Mouse (Mus musculus): ENCODE data around the gene Ace. TPM values are rescaled to one million over a fixed set of nuclear protein-coding genes. Genes with fewer than 3 reads are reported as not detected.

Ace gene
- total and polyA plus RNA-seq, 2 experiments from 2014 or later = 8.0 to 14.3 TPM

DNA sequence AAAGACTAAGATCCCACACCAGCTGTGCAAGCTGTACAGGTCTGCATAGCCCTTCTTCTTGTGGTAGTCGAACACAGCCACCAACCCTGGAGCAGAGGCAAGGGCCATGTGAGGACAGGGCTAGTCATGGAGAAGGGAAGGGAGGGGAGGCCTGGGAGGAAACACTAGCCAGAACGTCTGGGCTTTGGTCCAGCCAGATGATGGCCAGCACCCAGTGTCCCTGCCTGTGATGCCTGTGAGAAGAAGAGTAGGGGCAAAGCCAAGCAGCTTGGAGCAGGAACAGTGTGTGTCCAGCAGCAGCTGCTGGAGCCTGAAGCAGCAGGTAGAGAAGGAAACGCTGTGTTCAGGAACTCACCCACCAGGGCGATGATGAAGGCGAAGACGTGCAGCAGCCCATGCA, 31.5 kb upstream of the Ace start:
- TF ChIP-seq CTCF (IDR thresholded peaks at IDR 0.05; ENCODE audit: low read depth) = no peak
- Histone ChIP-seq H3K27me3 (ENCODE audit: insufficient read depth, low read length) (no peaks in the 10 kb centered on the region), H3K4me3 (ENCODE audit: low read depth, low read length) (no peak overlapping the region), H3K4me1 (ENCODE audit: insufficient read depth) (no peaks in the 10 kb centered on the region; the same call in 1 of the 2 replicates), H3K36me3 (ENCODE audit: insufficient read depth) (peaks cover 8% of the 10 kb centered on the region; the same call in 1 of the 2 replicates), H3K4me2 (ENCODE audit: low read depth) (no peak overlapping the region), H3K27ac (ENCODE audit: low read depth, low read length) (no peak overlapping the region), H3K9ac (no peak overlapping the region), H3K9me3 (ENCODE audit: low read length) (no peaks in the 10 kb centered on the region)
- WGBS = 88% methylated on average over 6 of the region's 6 CpGs
- DNase-seq (peak; percentile 12), ATAC-seq (no peak; the same call in 1 of the 2 replicates)

DNA sequence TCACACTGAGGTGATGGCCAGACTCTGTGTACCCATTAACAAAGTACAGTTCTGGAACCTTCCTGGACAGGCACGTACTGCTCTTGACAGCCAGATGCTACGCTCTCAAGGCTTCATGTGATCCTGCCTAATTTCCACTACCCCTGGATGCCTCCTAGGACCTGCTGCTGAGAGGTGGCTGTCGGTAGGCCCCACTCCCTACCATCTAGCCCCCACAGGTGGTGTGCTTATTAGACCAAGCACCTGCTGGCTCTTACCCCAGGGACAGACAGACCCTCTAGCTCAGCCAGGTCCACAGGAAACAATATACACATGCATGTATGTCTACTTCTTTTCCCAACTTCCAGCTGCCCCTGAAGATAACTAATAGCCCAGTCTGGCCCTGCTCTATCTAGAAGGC, 30.8 kb upstream of the Ace start:
- 94% methylated on average over 3 of the region's 3 CpGs for WGBS
- Histone ChIP-seq H3K36me3 (ENCODE audit: insufficient read depth) (peaks cover 8% of the 10 kb centered on the region; the same call in 1 of the 2 replicates), H3K9me3 (ENCODE audit: low read length) (no peaks in the 10 kb centered on the region), H3K4me2 (ENCODE audit: low read depth) (no peak overlapping the region), H3K4me3 (ENCODE audit: low read depth, low read length) (no peak overlapping the region), H3K27ac (ENCODE audit: low read depth, low read length) (no peak overlapping the region), H3K27me3 (ENCODE audit: insufficient read depth, low read length) (no peaks in the 10 kb centered on the region), H3K9ac (no peak overlapping the region), H3K4me1 (ENCODE audit: insufficient read depth) (no peaks in the 10 kb centered on the region; the same call in 1 of the 2 replicates)
- DNase-seq = no peak
- no peak for TF ChIP-seq CTCF (IDR thresholded peaks at IDR 0.05; ENCODE audit: low read depth)
- ATAC-seq = no peak

DNA sequence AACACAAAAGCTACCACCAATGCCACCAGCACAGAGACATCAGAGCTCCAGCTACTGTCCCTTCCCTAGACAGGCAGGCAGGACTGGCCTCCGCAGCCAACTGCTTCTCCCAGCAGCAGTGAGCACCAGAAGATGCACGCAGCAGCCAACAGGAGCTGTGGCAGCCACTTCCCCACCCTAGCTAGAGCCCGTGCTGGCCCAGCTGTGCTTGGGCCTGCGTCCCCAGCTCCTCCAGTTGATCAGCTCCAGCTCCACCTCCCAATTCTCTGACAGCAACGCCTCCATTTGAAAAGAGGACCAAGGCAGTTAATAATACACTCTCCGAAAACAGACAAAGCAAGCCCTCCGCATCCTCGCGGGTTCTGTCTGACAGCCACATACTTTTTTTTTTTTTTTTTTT, 29.0 kb upstream of the Ace start:
- Histone ChIP-seq H3K27ac (ENCODE audit: low read depth, low read length) (peak overlapping the region; percentile 50; the same call in 1 of the 2 replicates), H3K36me3 (ENCODE audit: insufficient read depth) (peaks cover 8% of the 10 kb centered on the region; the same call in 1 of the 2 replicates), H3K4me2 (ENCODE audit: low read depth) (no peak overlapping the region), H3K9me3 (ENCODE audit: low read length) (no peaks in the 10 kb centered on the region), H3K4me1 (ENCODE audit: insufficient read depth) (no peaks in the 10 kb centered on the region; the same call in 1 of the 2 replicates), H3K27me3 (ENCODE audit: insufficient read depth, low read length) (no peaks in the 10 kb centered on the region), H3K4me3 (ENCODE audit: low read depth, low read length) (no peak overlapping the region), H3K9ac (peak overlapping the region; percentile 22; the same call in 1 of the 2 replicates)
- TF ChIP-seq CTCF (IDR thresholded peaks at IDR 0.05; ENCODE audit: low read depth) = no peak
- WGBS = 44% methylated on average over 9 of the region's 9 CpGs
- ATAC-seq (peak; percentile 44), DNase-seq (peak; percentile 14)

DNA sequence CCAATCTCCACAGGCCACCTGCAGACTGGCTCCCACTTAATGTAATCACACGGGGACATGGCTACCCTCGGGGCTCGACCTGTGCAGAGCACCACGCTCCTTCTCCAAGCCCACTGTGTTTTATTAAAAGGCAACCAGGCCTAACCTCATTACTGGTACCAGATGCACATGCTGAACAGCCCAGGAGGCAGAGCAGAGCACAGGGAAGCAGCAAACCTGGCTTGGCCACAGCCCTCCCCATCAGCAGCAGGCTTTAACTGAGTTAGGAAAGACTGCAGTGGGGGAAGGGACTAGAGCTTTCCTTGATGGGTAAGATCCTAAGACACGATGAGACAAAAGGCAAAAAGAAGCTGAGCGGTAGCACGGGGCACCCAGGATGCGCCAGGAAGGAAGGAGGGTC, 25.8 kb upstream of the Ace start:
- H3K27me3 ChIP-seq (ENCODE audit: insufficient read depth, low read length) = no peaks in the 10 kb centered on the region
- DNase-seq (no peak), ATAC-seq (no peak)
- no peak overlapping the region for H3K27ac ChIP-seq (ENCODE audit: low read depth, low read length)
- TF ChIP-seq CTCF (IDR thresholded peaks at IDR 0.05; ENCODE audit: low read depth) = no peak
- H3K9ac ChIP-seq = no peak overlapping the region
- H3K9me3 ChIP-seq (ENCODE audit: low read length) = no peaks in the 10 kb centered on the region
- no peak overlapping the region for H3K4me2 ChIP-seq (ENCODE audit: low read depth)
- WGBS = 69% methylated on average over 8 of the region's 8 CpGs
- peaks cover 10% of the 10 kb centered on the region for H3K4me1 ChIP-seq (ENCODE audit: insufficient read depth)
- no peak overlapping the region for H3K4me3 ChIP-seq (ENCODE audit: low read depth, low read length)
- no peaks in the 10 kb centered on the region for H3K36me3 ChIP-seq (ENCODE audit: insufficient read depth)

DNA sequence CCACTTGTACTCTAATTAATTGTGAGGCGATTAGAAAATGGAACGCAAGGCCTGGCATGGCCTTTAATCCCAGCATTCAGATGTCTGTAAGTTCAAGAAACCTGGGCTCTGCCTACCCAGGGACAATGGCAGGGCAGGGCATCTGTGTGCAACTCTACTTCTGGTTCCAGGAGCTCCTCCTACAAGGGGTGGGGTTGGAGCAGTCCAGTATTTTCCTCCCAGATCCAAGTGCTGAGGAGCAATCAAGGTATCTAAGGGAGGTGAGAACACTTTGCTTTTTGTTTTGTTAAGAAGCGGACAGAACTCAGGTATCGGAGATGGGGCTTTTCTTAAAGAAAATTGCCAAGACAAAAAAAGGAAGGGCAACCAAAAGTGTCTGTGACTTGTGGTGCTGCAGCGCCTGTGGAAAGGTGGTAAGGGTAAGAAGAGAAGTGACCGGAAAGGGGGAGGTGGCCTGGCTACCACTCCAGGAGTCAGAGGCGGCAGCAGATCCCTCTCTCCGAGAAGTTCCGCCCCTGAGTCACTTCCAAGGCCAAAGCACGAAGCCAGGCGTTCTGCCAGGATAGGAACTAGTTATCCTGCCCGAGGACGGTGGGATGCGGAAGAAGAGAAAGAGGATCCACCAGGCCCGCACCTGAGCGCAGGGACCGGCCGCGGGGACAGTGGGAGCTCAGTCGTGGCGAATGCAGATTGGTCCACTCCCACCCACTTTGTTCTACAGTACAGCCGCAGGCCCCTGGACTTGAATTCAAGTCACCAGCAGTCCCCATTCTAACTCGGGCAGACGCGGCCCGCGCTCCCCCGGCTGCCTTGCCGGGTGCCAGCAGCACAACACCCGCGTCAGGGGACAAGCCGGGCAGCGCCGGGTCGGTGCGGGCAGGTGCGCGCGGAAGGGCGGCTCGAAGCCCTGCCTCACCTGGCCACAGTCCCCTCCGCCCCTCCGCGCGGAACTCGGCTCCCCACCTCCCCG, 24.3 kb upstream of the Ace start:
- TF ChIP-seq CTCF (IDR thresholded peaks at IDR 0.05; ENCODE audit: low read depth) = no peak
- peak overlapping the region; percentile 70 for H3K4me3 ChIP-seq (ENCODE audit: low read depth, low read length)
- H3K27ac ChIP-seq (ENCODE audit: low read depth, low read length) = peak overlapping the region; percentile 67; the same call in 1 of the 2 replicates
- ATAC-seq (peak; percentile 40), DNase-seq (peak; percentile 47)
- H3K4me1 ChIP-seq (ENCODE audit: insufficient read depth) = peaks cover 10% of the 10 kb centered on the region
- no peaks in the 10 kb centered on the region for H3K36me3 ChIP-seq (ENCODE audit: insufficient read depth)
- 6% methylated on average over 38 of the region's 47 CpGs for WGBS
- H3K9ac ChIP-seq = peak overlapping the region; percentile 64
- H3K27me3 ChIP-seq (ENCODE audit: insufficient read depth, low read length) = no peaks in the 10 kb centered on the region
- peak overlapping the region; percentile 76 for H3K4me2 ChIP-seq (ENCODE audit: low read depth)
- no peaks in the 10 kb centered on the region for H3K9me3 ChIP-seq (ENCODE audit: low read length)

DNA sequence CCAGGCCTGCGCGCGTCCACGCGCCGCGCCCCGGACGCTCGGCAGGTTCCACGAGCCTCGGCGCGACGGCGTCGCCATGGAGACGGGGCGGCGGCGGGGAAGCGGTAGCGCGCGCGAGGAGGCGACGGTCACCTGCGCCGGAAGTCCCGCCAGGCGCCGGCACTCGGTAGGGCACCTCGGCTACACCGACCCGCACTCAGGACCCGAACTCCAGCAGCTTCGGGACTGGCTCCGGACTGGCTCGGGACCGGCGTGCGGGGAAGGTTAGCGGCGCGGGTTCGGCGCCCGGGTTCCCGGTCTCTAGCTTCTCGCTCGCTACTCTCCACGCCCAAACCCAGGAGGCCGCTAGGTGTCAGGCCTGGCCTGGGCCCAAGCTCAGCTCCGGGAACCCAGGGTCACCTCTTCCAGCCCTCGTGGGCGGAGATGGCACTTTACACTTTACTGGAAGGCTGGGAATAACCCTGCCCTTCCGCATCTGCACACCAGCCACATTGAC, 23.6 kb upstream of the Ace start:
- peak; percentile 85 for DNase-seq
- H3K27ac ChIP-seq (ENCODE audit: low read depth, low read length) = peak overlapping the region; percentile 40; the same call in 1 of the 2 replicates

More for the DNA sequence above, 23.6 kb upstream of the Ace start:
- ATAC-seq = peak; percentile 83
- 2% methylated on average over 52 of the region's 59 CpGs for WGBS
- Histone ChIP-seq H3K36me3 (ENCODE audit: insufficient read depth) (no peaks in the 10 kb centered on the region), H3K9ac (peak overlapping the region; percentile 64), H3K9me3 (ENCODE audit: low read length) (no peaks in the 10 kb centered on the region), H3K27me3 (ENCODE audit: insufficient read depth, low read length) (no peaks in the 10 kb centered on the region), H3K4me1 (ENCODE audit: insufficient read depth) (peaks cover 10% of the 10 kb centered on the region; the same call in 1 of the 2 replicates), H3K4me3 (ENCODE audit: low read depth, low read length) (peak overlapping the region; percentile 70), H3K4me2 (ENCODE audit: low read depth) (peak overlapping the region; percentile 76)
- TF ChIP-seq CTCF (IDR thresholded peaks at IDR 0.05; ENCODE audit: low read depth) = peak; percentile 62
